Mouse (Mus musculus) cerebellum, adult 2 months (tissue): Measurements from ENCODE around the gene Fam166b. TPM values are rescaled to one million over a fixed set of nuclear protein-coding genes. Genes with fewer than 3 reads are reported as not detected.
A peak's percentile ranks its signal among the peaks of the same experiment; 100 is the strongest.

Experiments used
- DNase-seq, 2 experiments: peaks; one replicate each; pipeline ENCODE4 v3.0.0; 2021
- H3K27ac ChIP-seq: fragments of 200-500 bp; 2 replicates; pipeline ENCODE4 v1.5.1; 2012; ENCODE audit warnings: low read length, control low read depth, inconsistent platforms; ENCODE audit not compliant: insufficient read depth
- H3K27me3 ChIP-seq: fragments of 200-500 bp; 2 replicates; pipeline ENCODE4 v1.6.1; 2012; ENCODE audit warnings: inconsistent platforms, mild to moderate bottlenecking, low read length, moderate library complexity; ENCODE audit not compliant: control insufficient read depth, insufficient read depth
- H3K4me1 ChIP-seq: fragments of 200-500 bp; 2 replicates; pipeline ENCODE4 v1.6.1; 2011; ENCODE audit warnings: low read length; ENCODE audit not compliant: control insufficient read depth, insufficient read depth
- H3K4me3 ChIP-seq: fragments of 200-500 bp; replicated peaks from 2 replicates; pipeline ENCODE3; 2011; ENCODE audit warnings: mild to moderate bottlenecking, low read depth, low read length, control low read depth; ENCODE audit not compliant: insufficient read depth
- CTCF ChIP-seq: fragments of 200-500 bp; IDR thresholded peaks from 2 replicates; pipeline ENCODE4 v1.5.1; 2011; ENCODE audit warnings: low read depth, mild to moderate bottlenecking, control low read depth, low read length, moderate library complexity, borderline replicate concordance; ENCODE audit not compliant: insufficient read depth
- POLR2A ChIP-seq: fragments of 200-500 bp; IDR thresholded peaks from 2 replicates; pipeline ENCODE4 v1.6.1; 2011; ENCODE audit warnings: low read length, control low read depth, borderline replicate concordance; ENCODE audit not compliant: insufficient read depth
- WGBS: fragments of 180-500 bp; shearing (Covaris S2); methylation state at CpG from one replicate; pipeline ENCODE4 v1.1.7; 2018; 5-methylcytosine and 5-hydroxymethylcytosine counted together
- polyA plus RNA-seq: library from polyadenylated mRNA; depleted of rRNA; stranded (reverse); fragments of >200 nt; gene quantifications from 2 replicates; pipeline ENCODE4 v1.2.3, GENCODE M21; 2012

Gene Fam166b
- polyA plus RNA-seq, 1 experiment = 0.87 TPM

DNA sequence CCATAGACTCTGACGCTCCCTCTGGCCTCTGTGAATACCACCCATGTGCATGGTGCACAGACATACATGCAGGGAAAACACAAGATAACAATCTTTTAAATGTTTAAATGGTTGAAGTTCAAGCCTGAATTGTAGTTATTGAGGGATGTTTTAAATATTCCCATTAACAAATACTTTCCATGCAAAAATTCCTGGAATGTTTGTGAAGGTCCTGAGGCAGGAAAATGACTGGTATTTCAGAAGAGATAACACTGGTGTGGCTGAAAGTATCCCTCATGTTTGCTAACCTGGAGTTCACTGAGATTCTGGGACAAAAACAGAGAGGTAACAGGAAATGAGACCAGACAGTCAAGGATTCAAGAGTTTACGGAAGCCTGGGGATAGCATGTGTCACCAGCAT, 39.5 kb downstream of the Fam166b start:
- H3K4me3 ChIP-seq = no peak overlapping the region
- 85% methylated on average over 2 of the region's 2 CpGs for WGBS

GRCm38 (mm10) chr4:43386932-43387331, 42.0 kb downstream of the Fam166b start:
- DNase-seq = no peak
- H3K4me1 ChIP-seq = peaks cover 10% of the 10 kb centered on the region; the same call in 1 of the 2 replicates
- no peak overlapping the region for H3K4me3 ChIP-seq
- no peak overlapping the region for H3K27ac ChIP-seq
- H3K27me3 ChIP-seq = no peaks in the 10 kb centered on the region
- TF ChIP-seq CTCF (no peak), POLR2A (no peak)

More for the DNA sequence above, 39.5 kb downstream of the Fam166b start:
- Histone ChIP-seq H3K4me1 (peaks cover 11% of the 10 kb centered on the region; the same call in 1 of the 2 replicates), H3K27ac (peak overlapping the region; percentile 5; the same call in 1 of the 2 replicates), H3K27me3 (no peaks in the 10 kb centered on the region)
- TF ChIP-seq CTCF (no peak), POLR2A (no peak)
- DNase-seq = no peak

DNA sequence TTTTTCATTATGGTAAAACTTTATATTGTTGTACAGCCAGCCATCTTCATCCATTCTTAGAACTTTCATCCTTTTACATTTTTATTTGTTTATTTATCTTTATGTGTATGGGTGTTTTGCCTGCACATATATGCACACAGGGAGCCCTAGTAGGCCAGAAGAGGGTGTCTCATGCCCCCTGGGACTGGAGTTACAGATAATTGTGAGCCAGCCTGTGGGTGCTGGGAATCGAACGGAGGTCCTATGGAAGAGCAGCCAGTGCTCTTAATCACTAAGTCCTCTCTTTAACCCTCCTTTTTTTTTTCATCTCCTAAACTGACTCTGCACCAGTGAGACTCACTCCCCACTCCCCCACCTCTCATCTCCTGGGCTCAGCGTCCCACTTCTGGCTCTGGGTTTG, 44.4 kb downstream of the Fam166b start:
- no peak for TF ChIP-seq CTCF
- TF ChIP-seq POLR2A = no peak
- WGBS = 91% methylated on average over 3 of the region's 3 CpGs
- Histone ChIP-seq H3K27ac (no peak overlapping the region), H3K4me1 (peaks cover 11% of the 10 kb centered on the region; the same call in 1 of the 2 replicates), H3K27me3 (no peaks in the 10 kb centered on the region), H3K4me3 (no peak overlapping the region)
- DNase-seq = no peak

DNA sequence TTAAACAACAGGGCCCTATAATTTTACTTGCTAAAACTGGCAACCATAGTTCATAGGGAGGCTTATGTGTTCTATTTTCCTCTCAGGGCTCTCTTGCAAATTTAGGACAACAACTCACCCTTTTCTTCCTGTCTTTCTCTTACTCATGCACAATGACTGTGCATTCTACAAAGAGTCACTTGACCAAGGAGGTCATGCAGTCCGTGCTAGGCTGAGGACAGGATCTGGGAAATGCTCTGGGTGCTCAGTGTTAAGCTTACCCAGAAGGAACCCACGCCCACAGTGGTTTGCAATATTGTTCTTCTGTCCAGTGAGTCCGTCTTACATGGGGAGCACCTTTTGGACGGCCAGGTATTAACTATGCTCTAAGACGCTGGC, 44.9 kb downstream of the Fam166b start:
- WGBS = 87% methylated on average over 5 of the region's 5 CpGs
- H3K4me1 ChIP-seq = peaks cover 11% of the 10 kb centered on the region; the same call in 1 of the 2 replicates
- no peak for TF ChIP-seq CTCF
- TF ChIP-seq POLR2A = no peak
- DNase-seq = no peak
- no peaks in the 10 kb centered on the region for H3K27me3 ChIP-seq
- peak overlapping the region; percentile 17 for H3K4me3 ChIP-seq
- no peak overlapping the region for H3K27ac ChIP-seq

GRCm38 (mm10) chr4:43383246-43384082, 45.5 kb downstream of the Fam166b start:
- Histone ChIP-seq H3K4me1 (peaks cover 11% of the 10 kb centered on the region; the same call in 1 of the 2 replicates), H3K27ac (peak overlapping the region; percentile 69), H3K27me3 (no peaks in the 10 kb centered on the region), H3K4me3 (peak overlapping the region; percentile 57)
- 31% methylated on average over 11 of the region's 11 CpGs for WGBS
- TF ChIP-seq POLR2A (no peak), CTCF (no peak)
- peak; percentile 21 to 42 for DNase-seq

GRCm38 (mm10) chr4:43382155-43383020, 46.5 kb downstream of the Fam166b start:
- WGBS = under 1% methylated on average over 32 of the region's 33 CpGs
- TF ChIP-seq POLR2A (no peak), CTCF (no peak)
- Histone ChIP-seq H3K27me3 (no peaks in the 10 kb centered on the region), H3K4me3 (peak overlapping the region; percentile 93), H3K27ac (peak overlapping the region; percentile 95), H3K4me1 (peaks cover 11% of the 10 kb centered on the region; the same call in 1 of the 2 replicates)
- peak in 1 of 2 experiments; percentile 26 for DNase-seq

- Histone ChIP-seq H3K4me3 (peak within 1 kb of the TSS; percentile 93), H3K4me1 (peaks cover 11% of the 10 kb centered on the region; the same call in 1 of the 2 replicates), H3K27ac (peak within 1 kb of the TSS; percentile 95), H3K27me3 (no peaks in the 10 kb centered on the region)
- WGBS = under 1% methylated on average over 63 of the region's 63 CpGs
- peak; percentile 89 for TF ChIP-seq POLR2A
- no peak for TF ChIP-seq CTCF
- peak; percentile 94 for DNase-seq
Measured at GRCm38 (mm10) chr4:43381408-43382154, 47.4 kb downstream of the Fam166b start, which contains the start of gene Rusc2. TSS of gene Rusc2 (plus strand) at chr4:43381979.
